Mouse (Mus musculus): ENCODE measurements around the gene Yes1.
A peak's percentile ranks its signal among the peaks of the same experiment; 100 is the strongest.
"Not testable (repeated sequence)": the region's sequence is repeated elsewhere in the genome, so short reads cannot be mapped to it uniquely, and the experiment has no call there.

The Yes1 gene

DNA sequence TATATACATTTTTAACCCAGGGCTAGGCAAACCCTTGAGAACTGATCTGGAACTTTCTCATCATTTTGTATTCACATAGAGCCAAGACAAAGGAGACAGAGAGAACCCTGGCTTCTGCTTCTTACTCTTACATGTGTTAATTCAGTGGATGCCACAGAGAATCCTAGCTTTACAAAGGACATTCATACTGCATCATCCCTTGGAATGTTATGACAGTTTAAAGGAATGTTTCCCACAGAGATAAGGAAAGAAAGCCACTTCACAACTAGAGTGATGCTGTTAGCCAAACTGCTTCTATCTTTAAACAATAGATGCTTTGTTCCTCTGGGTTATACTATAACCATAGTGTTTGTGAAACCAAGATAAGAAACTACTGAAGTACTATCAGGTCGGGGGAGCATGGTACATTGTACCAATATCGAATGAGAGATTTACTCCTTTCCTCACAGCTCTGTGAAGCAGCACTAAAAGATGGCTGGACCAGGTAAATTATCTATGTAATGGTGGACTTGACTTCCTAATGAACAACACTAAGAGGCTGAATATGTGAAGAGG lies 95.3 kb downstream of the Yes1 start:
- DNase-seq (ENCODE audit: low read depth, low spot score) = no peak

- DNase-seq (ENCODE audit: low read depth, low spot score) = no peak
Observed at GRCm38 (mm10) chr5:32711485-32711884, 100.5 kb downstream of the Yes1 start.

GRCm38 (mm10) chr5:32712221-32713041 lies 101.5 kb downstream of the Yes1 start:
- no peak for DNase-seq (ENCODE audit: low read depth, low spot score)

DNA sequence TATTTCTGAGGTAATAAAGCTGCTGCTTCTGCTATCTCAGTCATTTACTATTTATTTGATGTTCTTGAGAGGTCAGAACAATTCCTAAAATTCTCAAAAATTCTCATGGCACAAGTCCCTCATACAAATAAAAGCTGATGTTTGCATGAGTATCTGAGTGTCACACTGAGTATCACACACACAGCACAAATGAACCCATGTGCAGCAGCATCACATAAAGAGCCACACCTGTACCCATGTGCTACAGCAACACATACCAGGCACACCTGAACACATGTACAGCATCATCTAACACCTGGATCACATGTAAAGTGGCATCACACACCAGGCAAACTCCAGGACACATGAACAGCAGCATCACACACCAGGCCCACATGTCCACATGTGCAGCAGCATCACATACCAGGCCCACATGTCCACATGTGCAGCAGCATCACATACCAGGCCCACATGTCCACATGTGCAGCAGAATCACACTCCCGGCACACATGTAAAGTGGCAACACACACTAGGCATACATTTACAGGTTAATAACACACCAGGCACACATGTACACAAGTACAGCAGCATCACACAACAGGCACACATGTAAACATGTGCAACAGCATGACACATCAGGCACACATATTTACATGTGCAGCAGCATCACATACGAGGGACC lies 102.2 kb downstream of the Yes1 start:
- no peak for DNase-seq (ENCODE audit: low read depth, low spot score)

GRCm38 (mm10) chr5:32713703-32714467 lies 102.9 kb downstream of the Yes1 start:
- peak; percentile 90 for DNase-seq (ENCODE audit: low read depth, low spot score)

DNA sequence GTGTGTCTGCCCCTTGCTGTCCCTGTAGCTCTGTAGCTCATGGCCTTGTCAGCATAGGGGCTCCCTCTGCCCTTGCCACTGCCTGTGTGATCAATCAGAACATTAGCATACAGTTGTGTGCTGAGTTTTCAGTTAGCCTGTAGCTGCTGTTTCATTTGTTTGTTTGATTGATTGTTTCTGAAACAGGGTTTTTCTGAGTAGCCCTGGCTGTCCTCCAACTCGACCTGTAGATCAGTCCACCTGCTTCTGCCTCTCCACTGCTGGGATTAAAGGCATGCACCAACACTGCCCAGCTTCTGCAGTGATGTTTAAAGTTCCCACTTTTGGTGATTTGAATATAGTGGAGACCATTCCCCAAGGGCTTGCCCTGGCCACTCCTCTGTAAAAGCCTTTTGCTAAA lies 106.8 kb downstream of the Yes1 start:
- DNase-seq (ENCODE audit: low read depth, low spot score) = no peak

GRCm38 (mm10) chr5:32718916-32719315 lies 107.9 kb downstream of the Yes1 start:
- no peak for DNase-seq (ENCODE audit: low read depth, low spot score)

DNA sequence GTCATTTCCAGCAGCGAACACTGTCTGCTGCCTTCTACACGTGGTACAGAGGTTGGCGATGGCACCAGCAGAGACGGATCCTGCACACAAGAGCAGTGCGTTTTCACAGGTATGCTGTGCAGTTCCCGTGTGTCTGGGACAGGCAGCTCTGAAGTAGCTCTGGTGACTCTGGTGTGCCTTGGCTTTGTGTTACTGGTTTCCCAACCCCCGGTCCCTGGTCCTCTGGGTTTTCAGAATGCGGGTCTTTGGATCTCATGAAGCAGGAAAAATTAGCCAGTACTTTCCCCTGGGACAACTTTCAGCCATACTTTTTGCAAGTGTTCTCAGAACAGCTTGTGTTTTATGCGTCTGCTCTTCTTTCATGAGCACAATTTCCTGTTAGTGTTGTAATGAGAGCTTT lies 109.4 kb downstream of the Yes1 start:
- no peak for DNase-seq (ENCODE audit: low read depth, low spot score)

GRCm38 (mm10) chr5:32721316-32721715 lies 110.3 kb downstream of the Yes1 start:
- no peak for DNase-seq (ENCODE audit: low read depth, low spot score)

GRCm38 (mm10) chr5:32722263-32722662 lies 111.3 kb downstream of the Yes1 start:
- no peak for DNase-seq (ENCODE audit: low read depth, low spot score)

DNA sequence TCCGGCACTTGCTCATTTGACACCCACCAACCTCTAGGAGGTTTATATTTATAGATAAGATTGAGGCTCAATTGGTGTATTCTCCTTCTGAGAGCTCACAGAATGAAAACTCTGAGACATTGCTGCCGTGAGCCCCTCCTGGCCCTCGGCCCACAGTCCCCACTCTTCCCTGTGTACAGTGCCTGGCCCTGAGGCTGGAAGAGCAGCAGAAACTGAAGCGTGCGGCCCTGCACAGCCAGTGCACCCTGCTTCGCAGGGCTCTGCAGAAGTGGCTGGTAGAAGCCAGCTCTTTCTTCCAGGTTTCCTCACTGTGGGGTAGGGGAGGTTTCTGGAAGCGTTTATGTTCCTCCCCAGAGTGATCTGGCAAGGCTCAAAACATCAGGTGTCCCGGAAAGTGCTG lies 111.7 kb downstream of the Yes1 start:
- DNase-seq (ENCODE audit: low read depth, low spot score) = not testable (repeated sequence)

DNA sequence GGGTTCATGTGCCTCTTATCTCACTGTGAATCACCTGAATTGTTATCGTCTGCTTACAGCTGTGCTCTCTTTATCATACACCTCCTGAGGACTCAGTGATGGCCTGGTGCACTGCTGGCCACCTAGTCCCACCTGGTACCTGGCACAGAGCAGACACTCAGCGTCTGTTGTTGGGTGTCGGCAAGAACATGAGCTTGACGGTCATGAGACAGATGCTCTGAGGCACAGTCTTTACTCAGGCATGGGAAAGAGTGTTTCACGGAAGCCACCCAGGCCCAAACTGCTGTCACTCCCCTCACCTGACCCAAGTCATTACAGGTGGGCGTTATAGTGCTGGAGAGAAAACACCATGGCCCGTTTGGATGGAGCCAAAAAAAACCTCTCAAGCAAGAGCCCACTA lies 113.0 kb downstream of the Yes1 start:
- no peak for DNase-seq (ENCODE audit: low read depth, low spot score)

GRCm38 (mm10) chr5:32725397-32725796 lies 114.4 kb downstream of the Yes1 start:
- DNase-seq (ENCODE audit: low read depth, low spot score) = not testable (repeated sequence)

- DNase-seq (ENCODE audit: low read depth, low spot score) = no peak
Observed at GRCm38 (mm10) chr5:32728300-32728699, 117.3 kb downstream of the Yes1 start.

GRCm38 (mm10) chr5:32728851-32729250 lies 117.9 kb downstream of the Yes1 start:
- no peak for DNase-seq (ENCODE audit: low read depth, low spot score)

GRCm38 (mm10) chr5:32733892-32734291 lies 122.9 kb downstream of the Yes1 start:
- not testable (repeated sequence) for DNase-seq (ENCODE audit: low read depth, low spot score)

DNA sequence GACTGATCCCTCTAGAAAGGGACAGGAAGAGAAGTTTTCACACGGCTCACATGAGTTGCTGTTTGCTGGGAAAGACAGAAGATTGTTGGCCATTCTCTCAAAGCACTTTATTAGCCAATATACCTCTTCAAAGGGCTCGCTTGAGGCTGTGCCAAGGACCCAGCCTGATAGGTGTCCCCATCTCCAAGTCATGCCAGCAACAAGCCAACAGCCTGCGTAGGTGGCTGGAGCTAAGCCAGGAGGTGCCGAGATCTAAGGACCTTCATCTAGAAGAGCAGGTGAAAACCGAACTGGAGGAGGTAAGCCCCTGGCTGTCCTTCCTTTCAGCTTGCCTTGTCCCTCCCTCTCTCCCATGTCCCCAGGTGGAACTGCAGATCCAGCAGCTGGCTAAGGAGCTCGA lies 124.8 kb downstream of the Yes1 start:
- DNase-seq (ENCODE audit: low read depth, low spot score) = no peak
